Mouse (Mus musculus) MEL (cell line): ENCODE data around the gene Spen. TPM values are rescaled to one million over a fixed set of nuclear protein-coding genes. Genes with fewer than 3 reads are reported as not detected.
A peak's percentile ranks its signal among the peaks of the same experiment; 100 is the strongest.

ENCODE experiments used
- DNase-seq: peaks from one replicate; pipeline ENCODE4 v3.0.0; 2011; ENCODE audit warnings: low read depth, low spot score
- H3K27ac ChIP-seq: 2 replicates; pipeline ENCODE4 v1.5.1; 2012; ENCODE audit warnings: low read depth, mild to moderate bottlenecking, control low read depth, low read length, moderate library complexity; ENCODE audit not compliant: control insufficient read depth
- H3K27me3 ChIP-seq, 2 experiments: fragments of 150-350 bp in 1 of 2; sonication (generic) in 1 of 2; 2 replicates each; pipeline ENCODE4 v1.6.1; 2012; ENCODE audit warnings: low read length in 2 of 2, mild to moderate bottlenecking in 2 of 2, improper control_type of control experiment in 1 of 2, moderate library complexity in 1 of 2; ENCODE audit not compliant: insufficient read depth in 2 of 2, control insufficient read depth in 1 of 2
- H3K36me3 ChIP-seq, 2 experiments: 2 replicates each; pipeline ENCODE4 v1.6.1; 2012 to 2014; ENCODE audit warnings: low read length in 2 of 2, improper control_type of control experiment in 1 of 2, inconsistent platforms in 1 of 2, mild to moderate bottlenecking in 1 of 2; ENCODE audit not compliant: insufficient read depth in 2 of 2, control insufficient read depth in 1 of 2
- H3K4me1 ChIP-seq, 2 experiments: fragments of 150-350 bp in 1 of 2; sonication (generic) in 1 of 2; 2 replicates each; pipeline ENCODE4 v1.6.1; 2012; ENCODE audit warnings: low read length in 2 of 2, improper control_type of control experiment in 1 of 2, mild to moderate bottlenecking in 1 of 2; ENCODE audit not compliant: insufficient read depth in 2 of 2, control insufficient read depth in 1 of 2
- H3K4me3 ChIP-seq, 2 experiments: fragments of 150-350 bp in 1 of 2; sonication (generic) in 1 of 2; 2 replicates each; pipeline ENCODE4 v1.5.1; 2012; ENCODE audit warnings: low read depth in 2 of 2, low read length in 2 of 2, mild to moderate bottlenecking in 2 of 2, moderate library complexity in 2 of 2, control low read depth in 1 of 2, improper control_type of control experiment in 1 of 2; ENCODE audit not compliant: control insufficient read depth in 1 of 2, insufficient read depth in 1 of 2
- H3K79me2 ChIP-seq: 2 replicates; pipeline ENCODE4 v1.6.1; 2012; ENCODE audit warnings: mild to moderate bottlenecking, low read length, moderate library complexity; ENCODE audit not compliant: control insufficient read depth, poor library complexity, insufficient read depth
- H3K9ac ChIP-seq: 2 replicates; pipeline ENCODE4 v1.6.1; 2012; ENCODE audit warnings: low read depth, mild to moderate bottlenecking, control low read depth, low read length, moderate library complexity; ENCODE audit not compliant: control insufficient read depth, poor library complexity, severe bottlenecking
- H3K9me3 ChIP-seq: fragments of 150-350 bp; sonication (generic); replicated peaks from 2 replicates; pipeline ENCODE4 v1.6.1; 2012; ENCODE audit warnings: mild to moderate bottlenecking, low read length, improper control_type of control experiment, moderate library complexity; ENCODE audit not compliant: insufficient read depth
- BHLHE40 ChIP-seq: IDR thresholded peaks from 2 replicates; pipeline ENCODE4 v1.6.1; 2012; ENCODE audit warnings: low read depth, mild to moderate bottlenecking, inconsistent platforms, low read length, improper control_type of control experiment, borderline replicate concordance
- CHD1 ChIP-seq: IDR thresholded peaks from 2 replicates; pipeline ENCODE4 v1.6.1; 2012; ENCODE audit warnings: low read depth, mild to moderate bottlenecking, inconsistent platforms, low read length, improper control_type of control experiment
- CHD2 ChIP-seq: IDR thresholded peaks from 2 replicates; pipeline ENCODE4 v1.6.1; 2011; ENCODE audit warnings: low read length, improper control_type of control experiment
- CTCF ChIP-seq, 3 experiments: IDR thresholded peaks in 2 of 3; conservative IDR thresholded peaks in 1 of 3; 2 replicates each; pipeline ENCODE4 v1.5.1; 2011 to 2012; ENCODE audit warnings: low read length in 3 of 3, low read depth in 2 of 3, mild to moderate bottlenecking in 2 of 3, improper control_type of control experiment in 1 of 3, inconsistent platforms in 1 of 3, mixed read lengths in 1 of 3, moderate library complexity in 1 of 3; ENCODE audit not compliant: control insufficient read depth in 1 of 3, insufficient read depth in 1 of 3, poor library complexity in 1 of 3, severe bottlenecking in 1 of 3
- E2F4 ChIP-seq: IDR thresholded peaks from 2 replicates; pipeline ENCODE4 v1.6.1; 2011; ENCODE audit warnings: low read depth, low read length, improper control_type of control experiment, borderline replicate concordance
- ELF1 ChIP-seq: IDR thresholded peaks from 2 replicates; pipeline ENCODE4 v1.6.1; 2014; ENCODE audit warnings: low read depth, mild to moderate bottlenecking, inconsistent platforms, low read length, improper control_type of control experiment, moderate library complexity
- EP300 ChIP-seq, 2 experiments: IDR thresholded peaks; 2 replicates each; pipeline ENCODE4 v1.6.1; 2011; ENCODE audit warnings: improper control_type of control experiment in 2 of 2, low read length in 2 of 2, low read depth in 1 of 2, mild to moderate bottlenecking in 1 of 2
- ETS1 ChIP-seq: IDR thresholded peaks from 2 replicates; pipeline ENCODE4 v1.6.1; 2012; ENCODE audit warnings: low read depth, mild to moderate bottlenecking, inconsistent platforms, low read length, improper control_type of control experiment, moderate library complexity
- GABPA ChIP-seq: IDR thresholded peaks from 2 replicates; pipeline ENCODE4 v1.6.1; 2012; ENCODE audit warnings: low read depth, mild to moderate bottlenecking, inconsistent platforms, low read length, improper control_type of control experiment, moderate library complexity
- GATA1 ChIP-seq: IDR thresholded peaks from 2 replicates; pipeline ENCODE4 v1.6.1; 2011; ENCODE audit warnings: low read depth, low read length, improper control_type of control experiment
- HCFC1 ChIP-seq: IDR thresholded peaks from 2 replicates; pipeline ENCODE4 v1.6.1; 2012; ENCODE audit warnings: low read depth, mild to moderate bottlenecking, inconsistent platforms, low read length, improper control_type of control experiment, moderate library complexity
- JUND ChIP-seq: IDR thresholded peaks from 2 replicates; pipeline ENCODE4 v1.6.1; 2011; ENCODE audit warnings: low read depth, mild to moderate bottlenecking, improper control_type of control experiment, low read length
- KAT2A ChIP-seq: conservative IDR thresholded peaks from 2 replicates; pipeline ENCODE4 v1.6.1; 2012; ENCODE audit warnings: low read depth, low read length, improper control_type of control experiment, inconsistent platforms
- MAFK ChIP-seq: IDR thresholded peaks from 2 replicates; pipeline ENCODE4 v1.6.1; 2011; ENCODE audit warnings: low read depth, mild to moderate bottlenecking, low read length, improper control_type of control experiment, borderline replicate concordance
- MAX ChIP-seq: IDR thresholded peaks from 2 replicates; pipeline ENCODE4 v1.6.1; 2011; ENCODE audit warnings: low read length, improper control_type of control experiment
- MAZ ChIP-seq: IDR thresholded peaks from 2 replicates; pipeline ENCODE4 v1.6.1; 2012; ENCODE audit warnings: low read depth, mild to moderate bottlenecking, inconsistent platforms, low read length, improper control_type of control experiment
- MEF2A ChIP-seq: IDR thresholded peaks from 2 replicates; pipeline ENCODE4 v1.6.1; 2014; ENCODE audit warnings: low read depth, mild to moderate bottlenecking, inconsistent platforms, low read length, improper control_type of control experiment; ENCODE audit not compliant: poor library complexity, insufficient replicate concordance, severe bottlenecking; ENCODE audit errors: extremely low read depth
- MXI1 ChIP-seq: IDR thresholded peaks from 2 replicates; pipeline ENCODE4 v1.6.1; 2011; ENCODE audit warnings: mild to moderate bottlenecking, low read depth, low read length, improper control_type of control experiment
- MYB ChIP-seq: IDR thresholded peaks from 2 replicates; pipeline ENCODE4 v1.6.1; 2011; ENCODE audit warnings: mild to moderate bottlenecking, low read depth, low read length, improper control_type of control experiment
- MYC ChIP-seq: IDR thresholded peaks from 2 replicates; pipeline ENCODE4 v1.6.1; 2011; ENCODE audit warnings: low read depth, mild to moderate bottlenecking, low read length, improper control_type of control experiment, moderate library complexity
- NELFE ChIP-seq: IDR thresholded peaks from 2 replicates; pipeline ENCODE4 v1.6.1; 2011; ENCODE audit warnings: low read depth, low read length, improper control_type of control experiment
- NRF1 ChIP-seq: IDR thresholded peaks from 2 replicates; pipeline ENCODE4 v1.6.1; 2014; ENCODE audit warnings: low read depth, mild to moderate bottlenecking, inconsistent platforms, low read length, improper control_type of control experiment, moderate library complexity; ENCODE audit not compliant: poor library complexity, insufficient read depth, severe bottlenecking
- POLR2A ChIP-seq, 2 experiments: IDR thresholded peaks; 2 replicates each; pipeline ENCODE4 v1.6.1; 2011 to 2012; ENCODE audit warnings: low read length in 2 of 2, mild to moderate bottlenecking in 2 of 2, control low read depth in 1 of 2, improper control_type of control experiment in 1 of 2, low read depth in 1 of 2, moderate library complexity in 1 of 2; ENCODE audit not compliant: control insufficient read depth in 1 of 2, insufficient read depth in 1 of 2, poor library complexity in 1 of 2
- POLR2AphosphoS2 ChIP-seq: IDR thresholded peaks from 2 replicates; pipeline ENCODE4 v1.6.1; 2011; ENCODE audit warnings: low read length, improper control_type of control experiment
- SIN3A ChIP-seq: IDR thresholded peaks from 2 replicates; pipeline ENCODE4 v1.6.1; 2012; ENCODE audit warnings: low read length, improper control_type of control experiment, inconsistent platforms
- SMC3 ChIP-seq: IDR thresholded peaks from 2 replicates; pipeline ENCODE4 v1.6.1; 2011; ENCODE audit warnings: low read depth, low read length, improper control_type of control experiment
- TAL1 ChIP-seq: IDR thresholded peaks from 2 replicates; pipeline ENCODE4 v1.6.1; 2012; ENCODE audit warnings: mild to moderate bottlenecking, inconsistent platforms, low read length, moderate library complexity, mixed read lengths
- TCF12 ChIP-seq: IDR thresholded peaks from 2 replicates; pipeline ENCODE4 v1.6.1; 2014; ENCODE audit warnings: low read depth, mild to moderate bottlenecking, inconsistent platforms, low read length, improper control_type of control experiment, moderate library complexity
- UBTF ChIP-seq: IDR thresholded peaks from 2 replicates; pipeline ENCODE4 v1.6.1; 2012; ENCODE audit warnings: low read depth, mild to moderate bottlenecking, inconsistent platforms, low read length, improper control_type of control experiment, moderate library complexity, borderline replicate concordance; ENCODE audit not compliant: insufficient read depth
- USF1 ChIP-seq: IDR thresholded peaks from 2 replicates; pipeline ENCODE4 v1.6.1; 2014; ENCODE audit warnings: low read depth, mild to moderate bottlenecking, inconsistent platforms, low read length, improper control_type of control experiment, moderate library complexity
- USF2 ChIP-seq, 2 experiments: IDR thresholded peaks; 2 replicates each; pipeline ENCODE4 v1.6.1; 2011 to 2012; ENCODE audit warnings: improper control_type of control experiment in 2 of 2, low read length in 2 of 2, borderline replicate concordance in 1 of 2, inconsistent platforms in 1 of 2, low read depth in 1 of 2, mild to moderate bottlenecking in 1 of 2; ENCODE audit not compliant: insufficient read depth in 1 of 2
- ZKSCAN1 ChIP-seq: IDR thresholded peaks from 2 replicates; pipeline ENCODE4 v1.6.1; 2012; ENCODE audit warnings: low read depth, mild to moderate bottlenecking, inconsistent platforms, low read length, improper control_type of control experiment, moderate library complexity
- ZMIZ1 ChIP-seq: IDR thresholded peaks from 2 replicates; pipeline ENCODE4 v1.6.1; 2012; ENCODE audit warnings: low read depth, mild to moderate bottlenecking, inconsistent platforms, low read length, improper control_type of control experiment, moderate library complexity
- ZNF384 ChIP-seq: IDR thresholded peaks from 2 replicates; pipeline ENCODE4 v1.6.1; 2012; ENCODE audit warnings: low read depth, mild to moderate bottlenecking, inconsistent platforms, low read length, improper control_type of control experiment
- polyA plus RNA-seq, 2 experiments: library from polyadenylated mRNA; stranded (reverse) in 1 of 2; unstranded in 1 of 2; fragments of >175 nt in 1 of 2; fragments of >200 nt in 1 of 2; gene quantifications; 2 replicates each; pipeline versions ENCODE4 v1.2.1 to v1.2.4; 2012; ENCODE audit warnings: low replicate concordance in 2 of 2, low read depth in 1 of 2; ENCODE audit not compliant: insufficient read length in 2 of 2, insufficient read depth in 1 of 2, missing spikeins in 1 of 2
- total RNA-seq: library from RNA; depleted of rRNA; stranded (reverse); fragments of 300-350 nt; gene quantifications from 2 replicates; pipeline ENCODE4 v1.2.3, GENCODE M21; 2012

Spen gene
- total and polyA plus RNA-seq, 3 experiments: 11.9 to 102 (median 46.9) TPM

DNA sequence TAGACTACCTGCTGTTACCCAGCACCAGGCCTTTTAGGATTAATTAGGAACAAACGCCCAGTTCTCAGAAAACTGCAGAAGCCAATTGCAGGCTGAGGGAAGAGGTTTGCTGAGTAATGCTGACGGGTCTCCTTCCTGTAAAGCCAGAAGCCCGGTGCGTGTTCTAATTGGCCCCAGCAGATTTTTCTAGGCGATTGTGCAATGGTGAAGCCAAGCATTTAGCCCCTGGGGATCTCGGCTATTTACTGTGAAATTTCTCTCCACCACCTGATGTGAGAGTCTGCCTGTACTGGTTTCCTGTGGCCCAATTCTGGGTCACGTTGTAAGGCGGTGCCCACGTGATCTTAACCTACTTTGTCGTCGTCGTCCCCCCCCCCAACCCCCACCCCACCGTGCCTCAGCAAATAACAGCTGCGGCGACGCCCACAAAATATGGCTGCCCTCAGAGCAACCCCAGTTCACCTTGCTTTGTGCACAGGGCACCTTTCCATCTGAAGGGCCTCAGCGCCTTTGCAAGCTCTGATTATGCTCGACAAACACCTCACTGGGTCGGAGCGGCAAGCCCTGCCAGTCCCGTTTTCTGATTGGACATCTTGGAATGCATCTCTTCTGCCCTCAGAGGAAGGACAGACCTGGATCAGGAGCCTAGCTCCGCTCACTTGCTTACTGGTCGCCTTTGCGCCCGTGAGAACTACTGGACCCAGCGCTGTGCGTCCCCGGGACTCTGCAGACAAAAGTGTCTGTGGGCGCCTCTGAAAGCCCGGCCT, 20.9 kb upstream of the Spen start:
- peaks cover 5 to 13% of the 10 kb centered on the region in 2 experiments; a peak in 3 of 4 replicates for H3K4me1 ChIP-seq
- H3K27ac ChIP-seq: peak overlapping the region; percentile 100
- peaks cover 2% of the 10 kb centered on the region; the same call in 1 of the 2 replicates for H3K79me2 ChIP-seq
- no peaks in the 10 kb centered on the region for H3K9me3 ChIP-seq
- peak overlapping the region; percentile 87 for H3K9ac ChIP-seq
- no peaks in the 10 kb centered on the region for H3K27me3 ChIP-seq
- DNase-seq: peak; percentile 93
- peaks cover 0 to 7% of the 10 kb centered on the region in 2 experiments; a peak in 1 of 4 replicates for H3K36me3 ChIP-seq
- H3K4me3 ChIP-seq: peak overlapping the region; percentile 63 to 70
- peak; percentile 93 for TF ChIP-seq GABPA
- peak; percentile 84 for TF ChIP-seq MAX
- peak; percentile 29; the same call in 1 of the 2 replicates for TF ChIP-seq TCF12
- TF ChIP-seq ZKSCAN1: no peak
- peak in 1 of 2 experiments; percentile 68; a peak in 2 of 4 replicates for TF ChIP-seq POLR2A (IDR thresholded peaks at IDR 0.05; ENCODE audit: control insufficient read depth in 1 of 2, insufficient read depth in 1 of 2, low read depth in 1 of 2, low read length in 2 of 2, poor library complexity in 1 of 2)
- TF ChIP-seq CHD1: peak; percentile 39; the same call in 1 of the 2 replicates
- peak; percentile 14; the same call in 1 of the 2 replicates for TF ChIP-seq NRF1
- TF ChIP-seq ETS1: peak; percentile 69
- TF ChIP-seq GATA1: 0 out of 2 replicates have a peak, but pooled peaks have one; percentile 17
- TF ChIP-seq MAFK: peak; percentile 76; the same call in 1 of the 2 replicates
- TF ChIP-seq USF1: peak; percentile 92
- no peak; the same call in 1 of the 2 replicates for TF ChIP-seq MEF2A
- peak; percentile 15; the same call in 1 of the 2 replicates for TF ChIP-seq SMC3
- peak in 1 of 2 experiments; percentile 32; a peak in 2 of 4 replicates for TF ChIP-seq EP300 (IDR thresholded peaks at IDR 0.05; ENCODE audit: low read depth in 1 of 2, low read length in 2 of 2)
- no peak for TF ChIP-seq JUND
- peak; percentile 19 for TF ChIP-seq SIN3A
- no peak for TF ChIP-seq CHD2
- no peak; the same call in 1 of the 2 replicates for TF ChIP-seq KAT2A
- peak; percentile 67 for TF ChIP-seq MXI1
- TF ChIP-seq NELFE: peak; percentile 41
- TF ChIP-seq ZNF384: no peak
- no peak for TF ChIP-seq CTCF (IDR thresholded peaks at IDR 0.05 in 2 of 3, conservative IDR thresholded peaks at IDR 0.05 in 1 of 3; ENCODE audit: control insufficient read depth in 1 of 3, insufficient read depth in 1 of 3, low read depth in 2 of 3, low read length in 3 of 3, poor library complexity in 1 of 3, severe bottlenecking in 1 of 3)
- peak; percentile 52; the same call in 1 of the 2 replicates for TF ChIP-seq ZMIZ1
- peak; percentile 42 for TF ChIP-seq HCFC1
- TF ChIP-seq USF2 (IDR thresholded peaks at IDR 0.05; ENCODE audit: borderline replicate concordance in 1 of 2, insufficient read depth in 1 of 2, low read depth in 1 of 2, low read length in 2 of 2): peak in 1 of 2 experiments; percentile 78; a peak in 2 of 4 replicates
- TF ChIP-seq UBTF: no peak
- TF ChIP-seq MYC: peak; percentile 82
- TF ChIP-seq TAL1: no peak; the same call in 1 of the 2 replicates
- TF ChIP-seq MAZ: no peak; the same call in 1 of the 2 replicates
- TF ChIP-seq MYB: no peak
- peak; percentile 52 for TF ChIP-seq ELF1
- TF ChIP-seq POLR2AphosphoS2: 0 out of 2 replicates have a peak, but pooled peaks have one; percentile 9
- TF ChIP-seq BHLHE40: peak; percentile 64; the same call in 1 of the 2 replicates
- no peak for TF ChIP-seq E2F4
